Mouse (Mus musculus) limb, embryonic 11.5 days (tissue): ENCODE measurements around the gene Galm. TPM values are rescaled to one million over a fixed set of nuclear protein-coding genes. Genes with fewer than 3 reads are reported as not detected.
"Not testable (repeated sequence)": the region's sequence is repeated elsewhere in the genome, so short reads cannot be mapped to it uniquely, and the experiment has no call there.

Experiments
- ATAC-seq: fragments of 200-750 bp; cut with Nextera tagmentation; 2 replicates; pipeline ENCODE4 v1.8.0; 2017; ENCODE audit warnings: low read depth; ENCODE audit not compliant: insufficient number of reproducible peaks, low FRiP score, low TSS enrichment
- DNase-seq: peaks from one replicate; pipeline ENCODE4 v3.0.0-alpha.2; 2015; ENCODE audit warnings: low spot score
- H3K27ac ChIP-seq: fragments of 300-500 bp; sonication (generic); replicated peaks from 2 replicates; pipeline ENCODE4 v1.5.1; 2014; ENCODE audit warnings: low read depth, mild to moderate bottlenecking, low read length
- H3K27me3 ChIP-seq: fragments of 300-500 bp; sonication (generic); 2 replicates; pipeline ENCODE4 v1.6.1; 2014; ENCODE audit warnings: mild to moderate bottlenecking, low read length, mixed read lengths; ENCODE audit not compliant: control insufficient read depth, insufficient read depth
- H3K36me3 ChIP-seq: fragments of 300-500 bp; sonication (generic); 2 replicates; pipeline ENCODE4 v1.6.1; 2014; ENCODE audit warnings: mild to moderate bottlenecking, low read length, moderate library complexity, mixed read lengths; ENCODE audit not compliant: control insufficient read depth, insufficient read depth
- H3K4me1 ChIP-seq: fragments of 300-500 bp; sonication (generic); 2 replicates; pipeline ENCODE4 v1.6.1; 2014; ENCODE audit warnings: low read length, mixed read lengths; ENCODE audit not compliant: control insufficient read depth, insufficient read depth
- H3K4me2 ChIP-seq: fragments of 300-500 bp; sonication (generic); 2 replicates; pipeline ENCODE4 v1.6.1; 2014; ENCODE audit warnings: low read depth, mild to moderate bottlenecking, moderate library complexity; ENCODE audit not compliant: severe bottlenecking
- H3K4me3 ChIP-seq: fragments of 300-500 bp; sonication (generic); 2 replicates; pipeline ENCODE4 v1.5.1; 2014; ENCODE audit warnings: low read depth, low read length
- H3K9ac ChIP-seq: fragments of 300-500 bp; sonication (generic); 2 replicates; pipeline ENCODE4 v1.6.1; 2014; ENCODE audit warnings: mild to moderate bottlenecking, low read length
- H3K9me3 ChIP-seq: fragments of 300-500 bp; sonication (generic); 2 replicates; pipeline ENCODE4 v1.6.1; 2016; ENCODE audit warnings: low read length; ENCODE audit not compliant: control insufficient read depth
- WGBS: fragments of 180-500 bp; shearing (Covaris S2); extraction: QIAGEN DNeasy Blood & Tissue Kit; methylation state at CpG from one replicate; pipeline ENCODE4 v1.1.7; 2014; 5-methylcytosine and 5-hydroxymethylcytosine counted together
- polyA plus RNA-seq: library from polyadenylated mRNA; unstranded; fragments of >200 nt; fragmentation: Nextera tagmentation; extraction: Ambion mirVana; gene quantifications from 2 replicates; pipeline ENCODE4 v1.2.1, GENCODE M21; 2014

Galm gene
- polyA plus RNA-seq, 1 experiment from 2014 or later, result 14.7 TPM

- H3K27ac ChIP-seq, result no peak overlapping the region
- no peaks in the 10 kb centered on the region for H3K36me3 ChIP-seq
- no peak overlapping the region for H3K9ac ChIP-seq
- ATAC-seq (no peak), DNase-seq (no peak)
- peaks cover 6% of the 10 kb centered on the region for H3K4me1 ChIP-seq
- 92% methylated on average over 2 of the region's 2 CpGs for WGBS
- H3K9me3 ChIP-seq, result no peaks in the 10 kb centered on the region
- no peak overlapping the region for H3K4me3 ChIP-seq
- H3K4me2 ChIP-seq, result no peak overlapping the region
- no peaks in the 10 kb centered on the region for H3K27me3 ChIP-seq
These were observed 46.4 kb downstream of the Galm start for GRCm38 (mm10) chr17:80173708-80174107.

- Histone ChIP-seq H3K9ac (no peak overlapping the region), H3K27me3 (no peaks in the 10 kb centered on the region), H3K36me3 (no peaks in the 10 kb centered on the region), H3K27ac (no peak overlapping the region), H3K4me3 (no peak overlapping the region), H3K4me1 (peaks cover 1% of the 10 kb centered on the region; the same call in 1 of the 2 replicates), H3K4me2 (no peak overlapping the region), H3K9me3 (no peaks in the 10 kb centered on the region)
- ATAC-seq (no peak), DNase-seq (no peak)
- 92% methylated on average over 3 of the region's 3 CpGs for WGBS
These were observed 46.9 kb downstream of the Galm start for GRCm38 (mm10) chr17:80174146-80174545.

- Histone ChIP-seq H3K27ac (no peak overlapping the region), H3K9ac (no peak overlapping the region), H3K36me3 (no peaks in the 10 kb centered on the region), H3K27me3 (no peaks in the 10 kb centered on the region), H3K4me3 (no peak overlapping the region), H3K9me3 (no peaks in the 10 kb centered on the region), H3K4me1 (no peaks in the 10 kb centered on the region), H3K4me2 (no peak overlapping the region)
- 79% methylated on average over 19 of the region's 19 CpGs for WGBS
- ATAC-seq (no peak), DNase-seq (no peak)
These were observed 47.6 kb downstream of the Galm start for GRCm38 (mm10) chr17:80174699-80175385.

- no peak for DNase-seq
- Histone ChIP-seq H3K4me3 (no peak overlapping the region), H3K9ac (no peak overlapping the region), H3K4me1 (no peaks in the 10 kb centered on the region), H3K9me3 (no peaks in the 10 kb centered on the region), H3K36me3 (no peaks in the 10 kb centered on the region), H3K4me2 (no peak overlapping the region), H3K27me3 (no peaks in the 10 kb centered on the region), H3K27ac (no peak overlapping the region)
- 94% methylated on average over 4 of the region's 4 CpGs for WGBS
- no peak for ATAC-seq
These were observed 48.1 kb downstream of the Galm start for GRCm38 (mm10) chr17:80175386-80175739.

GRCm38 (mm10) chr17:80175966-80176365, 48.7 kb downstream of the Galm start:
- Histone ChIP-seq H3K4me2 (no peak overlapping the region), H3K27me3 (no peaks in the 10 kb centered on the region), H3K4me3 (no peak overlapping the region), H3K9me3 (no peaks in the 10 kb centered on the region), H3K27ac (no peak overlapping the region), H3K36me3 (no peaks in the 10 kb centered on the region), H3K4me1 (no peaks in the 10 kb centered on the region), H3K9ac (no peak overlapping the region)
- DNase-seq (no peak), ATAC-seq (no peak)
- 92% methylated on average over 3 of the region's 3 CpGs for WGBS

GRCm38 (mm10) chr17:80178846-80179245, 51.6 kb downstream of the Galm start:
- H3K4me3 ChIP-seq, result not testable (repeated sequence)

GRCm38 (mm10) chr17:80179959-80180358, 52.7 kb downstream of the Galm start:
- Histone ChIP-seq H3K4me1 (no peaks in the 10 kb centered on the region), H3K4me2 (no peak overlapping the region), H3K9me3 (no peaks in the 10 kb centered on the region), H3K27ac (no peak overlapping the region), H3K4me3 (no peak overlapping the region), H3K9ac (no peak overlapping the region), H3K36me3 (no peaks in the 10 kb centered on the region), H3K27me3 (no peaks in the 10 kb centered on the region)
- ATAC-seq, result peak; percentile 77
- DNase-seq, result peak; percentile 78
- WGBS, result 3% methylated on average over 6 of the region's 6 CpGs

More at GRCm38 (mm10) chr17:80178846-80179245, 51.6 kb downstream of the Galm start:
- not testable (repeated sequence) for H3K9ac ChIP-seq, H3K36me3 ChIP-seq, H3K4me2 ChIP-seq, H3K27me3 ChIP-seq, DNase-seq, H3K27ac ChIP-seq, H3K4me1 ChIP-seq, ATAC-seq, H3K9me3 ChIP-seq
- WGBS, result 95% methylated on average over 3 of the region's 3 CpGs

- Histone ChIP-seq H3K4me1 (no peaks in the 10 kb centered on the region), H3K27me3 (no peaks in the 10 kb centered on the region), H3K4me3 (no peak overlapping the region), H3K9me3 (no peaks in the 10 kb centered on the region), H3K27ac (no peak overlapping the region), H3K36me3 (no peaks in the 10 kb centered on the region), H3K9ac (no peak overlapping the region), H3K4me2 (no peak overlapping the region)
- no peak for DNase-seq
- ATAC-seq, result peak; percentile 65; the same call in 1 of the 2 replicates
These were observed 53.2 kb downstream of the Galm start for GRCm38 (mm10) chr17:80180468-80180867.

- Histone ChIP-seq H3K4me3 (no peak overlapping the region), H3K36me3 (no peaks in the 10 kb centered on the region), H3K9me3 (0 out of 2 replicates have a peak, but pooled peaks cover 3% of the 10 kb centered on the region), H3K27ac (no peak overlapping the region), H3K27me3 (no peaks in the 10 kb centered on the region), H3K9ac (no peak overlapping the region), H3K4me2 (no peak overlapping the region), H3K4me1 (no peaks in the 10 kb centered on the region)
- no peak for DNase-seq
- ATAC-seq, result no peak
- 89% methylated on average over 9 of the region's 10 CpGs for WGBS
These were observed 56.3 kb downstream of the Galm start for GRCm38 (mm10) chr17:80183615-80184014.
